Mouse (Mus musculus): ENCODE results near the gene Atcay.
A peak's percentile ranks its signal among the peaks of the same experiment; 100 is the strongest.
"Not testable (repeated sequence)": the region's sequence is repeated elsewhere in the genome, so short reads cannot be mapped to it uniquely, and the experiment has no call there.

The Atcay gene

DNA sequence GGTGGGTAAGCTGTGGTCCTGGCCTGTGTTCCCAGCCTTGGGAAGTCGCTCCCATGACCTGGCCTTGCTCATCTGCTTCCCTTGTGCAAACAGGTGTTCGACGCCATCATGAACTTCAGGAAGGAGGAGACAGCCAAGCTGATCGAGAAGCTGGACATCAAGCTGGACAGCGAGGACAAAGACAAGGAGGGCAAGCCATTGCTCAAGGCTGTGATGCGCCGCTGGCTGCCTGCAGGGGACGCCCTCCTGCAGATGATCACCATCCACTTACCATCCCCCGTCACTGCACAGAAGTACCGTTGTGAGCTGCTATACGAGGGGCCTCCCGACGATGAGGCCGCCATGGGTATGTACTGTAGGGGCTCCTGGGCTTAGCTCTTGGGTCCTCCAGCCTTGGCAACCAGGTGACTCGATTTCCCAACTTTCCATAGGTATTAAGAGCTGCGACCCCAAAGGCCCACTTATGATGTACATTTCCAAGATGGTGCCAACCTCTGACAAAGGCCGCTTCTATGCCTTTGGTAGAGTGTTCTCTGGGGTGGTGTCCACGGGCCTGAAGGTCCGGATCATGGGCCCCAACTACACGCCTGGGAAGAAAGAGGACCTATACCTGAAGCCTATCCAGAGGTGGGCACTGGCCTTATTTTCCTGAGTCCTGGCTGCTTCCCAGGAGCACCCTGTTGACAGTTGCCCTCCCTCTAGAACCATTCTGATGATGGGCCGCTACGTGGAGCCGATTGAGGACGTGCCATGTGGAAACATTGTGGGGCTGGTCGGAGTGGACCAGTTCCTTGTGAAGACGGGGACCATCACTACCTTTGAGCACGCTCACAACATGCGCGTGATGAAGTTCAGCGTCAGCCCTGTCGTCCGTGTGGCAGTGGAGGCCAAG is 50.9 kb downstream of the Atcay start:
- DNase-seq (ENCODE audit: low spot score in 2 of 2), result no peak

DNA sequence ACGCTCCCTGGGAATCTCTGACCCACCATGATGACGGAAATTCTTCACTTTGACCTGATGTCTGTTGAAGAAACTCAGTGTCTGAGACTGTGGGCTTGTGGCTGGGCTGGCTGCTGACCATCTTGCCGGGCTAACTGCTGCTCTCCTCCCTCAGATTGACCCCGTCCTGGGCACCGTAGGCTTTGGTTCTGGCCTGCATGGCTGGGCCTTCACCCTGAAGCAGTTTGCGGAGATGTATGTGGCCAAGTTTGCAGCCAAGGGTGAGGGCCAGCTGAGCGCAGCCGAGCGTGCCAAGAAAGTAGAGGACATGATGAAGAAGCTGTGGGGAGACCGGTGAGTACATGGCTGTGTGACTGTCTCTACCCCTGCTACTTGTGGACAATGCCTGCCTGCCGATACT is 51.7 kb downstream of the Atcay start:
- DNase-seq (ENCODE audit: low spot score in 2 of 2), result no peak

DNA sequence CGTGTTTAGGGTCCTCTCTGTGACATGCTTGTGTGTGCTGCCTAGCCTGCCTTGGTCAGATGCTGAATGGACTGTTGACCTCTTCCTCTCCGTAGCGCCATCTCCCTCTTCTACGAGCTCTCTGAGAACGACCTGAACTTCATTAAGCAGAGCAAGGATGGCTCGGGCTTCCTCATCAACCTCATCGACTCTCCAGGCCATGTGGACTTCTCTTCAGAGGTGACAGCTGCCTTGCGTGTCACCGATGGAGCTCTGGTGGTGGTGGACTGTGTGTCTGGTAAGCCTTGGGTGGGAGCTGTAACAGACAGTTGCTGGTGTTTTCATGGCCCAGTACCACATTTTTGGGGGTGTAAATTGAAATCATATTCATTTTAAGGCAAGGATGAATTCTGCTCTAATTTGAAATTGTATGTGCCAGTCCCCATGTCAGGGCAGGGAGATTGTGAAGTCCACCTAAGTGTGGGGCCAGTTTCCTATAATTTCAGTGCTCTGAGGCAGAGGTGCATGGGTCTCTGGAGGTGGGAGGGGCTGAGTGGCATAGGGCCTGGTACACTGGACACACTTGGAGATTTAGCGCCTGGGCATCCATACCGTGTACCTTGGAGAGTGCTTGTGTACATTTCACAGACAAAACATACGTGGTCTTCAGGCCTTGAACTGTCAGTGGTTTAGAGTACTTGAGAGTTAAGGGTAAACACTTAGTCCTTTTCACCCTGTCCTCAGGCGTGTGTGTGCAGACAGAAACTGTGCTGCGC is 52.5 kb downstream of the Atcay start:
- no peak for DNase-seq (ENCODE audit: low spot score in 2 of 2)

DNA sequence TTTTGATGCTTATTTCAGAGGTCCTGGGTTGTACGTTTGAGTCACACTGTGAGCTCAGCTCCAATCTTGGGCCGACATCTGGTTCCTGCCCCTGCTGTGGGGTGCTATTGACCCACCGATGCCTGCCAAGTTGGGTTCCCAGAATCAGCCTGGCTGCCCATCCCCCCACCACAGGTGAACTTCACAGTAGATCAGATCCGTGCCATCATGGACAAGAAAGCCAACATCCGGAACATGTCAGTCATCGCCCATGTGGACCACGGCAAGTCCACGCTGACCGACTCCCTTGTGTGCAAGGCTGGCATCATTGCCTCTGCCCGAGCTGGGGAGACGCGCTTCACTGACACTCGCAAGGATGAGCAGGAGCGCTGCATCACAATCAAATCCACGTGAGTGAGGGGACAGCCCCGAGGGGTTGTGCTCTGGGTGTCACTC is 53.1 kb downstream of the Atcay start:
- peak in 1 of 2 experiments; percentile 62 for DNase-seq (ENCODE audit: low spot score in 2 of 2)

DNA sequence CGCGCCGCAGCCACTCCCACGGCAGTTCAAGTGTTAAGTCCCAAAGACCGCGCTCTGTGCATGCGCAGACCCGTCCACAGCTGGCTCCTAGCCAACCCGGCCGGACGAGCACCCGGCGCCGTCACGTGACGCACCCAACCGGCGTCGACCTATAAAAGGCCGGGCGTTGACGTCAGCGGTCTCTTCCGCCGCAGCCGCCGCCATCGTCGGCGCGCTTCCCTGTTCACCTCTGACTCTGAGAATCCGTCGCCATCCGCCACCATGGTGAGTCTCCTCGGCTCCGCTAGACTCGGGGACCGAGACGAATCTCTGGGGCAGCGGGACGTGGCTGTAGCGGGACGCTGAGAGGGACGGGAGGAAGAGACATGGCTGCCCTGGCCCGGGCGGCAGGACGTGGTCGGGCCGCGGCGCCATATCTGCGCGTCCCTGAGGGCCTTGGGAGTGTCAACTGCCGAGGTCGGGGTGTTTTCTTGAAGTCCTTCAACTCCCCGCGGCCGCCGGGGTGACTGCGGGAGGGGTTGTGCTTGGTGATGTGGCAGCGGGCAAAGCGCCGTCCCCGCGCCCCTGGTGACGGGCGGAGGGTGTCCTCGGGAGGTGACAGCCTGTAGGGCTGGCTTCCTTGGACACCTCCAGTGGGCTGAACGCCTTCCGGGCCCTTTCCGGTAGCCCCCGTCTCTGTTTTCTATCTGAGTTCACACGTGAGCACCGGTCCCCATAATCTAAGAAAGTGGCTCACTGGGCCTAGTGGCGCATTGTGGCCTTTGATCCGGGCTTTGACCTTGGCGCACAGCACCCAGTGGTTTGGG is 54.0 kb downstream of the Atcay start, which contains the start of gene Eef2:
Gene Eef2 (plus strand): TSS at position 166 of the 806 bp plus-strand sequence.
- peak; percentile 97 to 99 for DNase-seq (ENCODE audit: low spot score in 2 of 2)

DNA sequence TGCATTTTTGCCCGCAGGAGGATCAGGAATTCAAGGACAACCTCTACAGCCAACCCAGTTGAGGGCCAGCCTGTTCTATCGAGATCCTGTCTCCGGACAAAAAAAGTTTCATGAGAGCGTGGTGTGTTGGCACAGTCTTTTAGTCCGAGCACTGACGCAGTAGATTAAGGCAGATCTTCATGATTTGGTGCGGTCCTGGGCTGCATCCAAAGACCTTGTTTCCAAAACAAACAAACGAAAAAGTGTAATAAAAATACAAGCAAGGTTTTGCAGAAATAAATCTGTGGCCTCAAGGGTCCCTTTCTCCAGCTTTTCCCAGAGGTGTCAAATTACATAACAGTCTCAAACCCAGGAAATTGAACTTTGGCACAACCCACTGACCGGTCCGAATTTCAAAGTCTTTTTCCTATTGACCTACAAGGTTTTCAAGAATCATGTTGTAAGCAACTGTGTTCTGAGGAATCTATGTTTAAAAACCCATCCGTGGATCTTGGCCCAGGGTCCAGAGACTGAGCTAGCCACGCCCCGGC is 54.6 kb downstream of the Atcay start:
- no peak for DNase-seq (ENCODE audit: low spot score in 2 of 2)

DNA sequence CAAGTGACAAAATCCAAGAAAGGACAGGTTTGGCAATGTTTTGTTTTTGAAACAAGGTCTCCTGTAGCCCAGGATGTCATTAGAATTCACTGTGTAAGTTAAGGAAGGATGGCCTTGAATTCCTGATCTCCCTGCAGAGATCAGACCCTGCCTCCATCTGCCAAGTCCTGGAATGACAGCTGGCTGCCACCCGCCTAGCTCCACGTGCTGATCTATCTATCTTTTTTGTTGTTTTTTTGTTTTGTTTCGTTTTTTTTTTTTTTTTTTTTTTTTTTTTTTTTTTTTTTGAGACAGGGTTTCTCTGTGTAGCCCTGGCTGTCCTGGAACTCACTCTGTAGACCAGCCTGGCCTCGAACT is 55.3 kb downstream of the Atcay start:
- DNase-seq (ENCODE audit: low spot score in 2 of 2), result not testable (repeated sequence)

DNA sequence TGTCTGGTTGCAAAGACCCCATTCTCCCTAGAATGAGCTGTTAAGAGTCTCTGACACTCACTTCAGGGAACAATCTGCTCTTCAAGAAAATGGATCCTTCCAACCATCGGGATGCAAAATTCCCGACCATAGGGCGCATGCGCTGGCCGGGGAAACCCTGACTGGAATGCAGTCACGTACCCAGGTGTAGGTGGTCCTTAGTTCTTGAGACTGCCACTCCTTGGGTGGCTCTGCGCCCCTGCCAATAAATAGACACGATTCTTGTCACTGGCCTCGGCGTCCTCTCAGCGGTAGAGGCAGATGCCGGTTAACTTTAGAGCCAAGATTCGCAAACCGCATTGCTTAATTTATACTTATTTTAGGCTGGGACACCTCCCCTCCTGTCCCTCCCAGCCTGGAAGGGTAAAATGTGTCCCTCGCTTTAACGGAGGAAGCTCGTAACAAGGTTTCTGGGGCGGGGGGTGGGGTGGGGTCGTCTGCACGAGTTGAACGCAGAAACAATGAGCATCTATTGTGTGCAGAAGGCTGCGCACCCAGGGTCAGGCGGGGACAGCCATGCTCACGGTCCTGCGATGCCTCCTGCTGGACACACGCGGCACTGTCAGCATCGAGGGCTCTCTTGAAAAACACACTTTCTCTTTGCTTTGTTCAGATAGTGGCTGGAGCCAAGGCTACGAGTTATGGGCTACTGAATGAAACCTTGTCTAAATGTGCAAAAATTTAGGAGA is 55.9 kb downstream of the Atcay start:
- peak; percentile 76 to 86 for DNase-seq (ENCODE audit: low spot score in 2 of 2)

DNA sequence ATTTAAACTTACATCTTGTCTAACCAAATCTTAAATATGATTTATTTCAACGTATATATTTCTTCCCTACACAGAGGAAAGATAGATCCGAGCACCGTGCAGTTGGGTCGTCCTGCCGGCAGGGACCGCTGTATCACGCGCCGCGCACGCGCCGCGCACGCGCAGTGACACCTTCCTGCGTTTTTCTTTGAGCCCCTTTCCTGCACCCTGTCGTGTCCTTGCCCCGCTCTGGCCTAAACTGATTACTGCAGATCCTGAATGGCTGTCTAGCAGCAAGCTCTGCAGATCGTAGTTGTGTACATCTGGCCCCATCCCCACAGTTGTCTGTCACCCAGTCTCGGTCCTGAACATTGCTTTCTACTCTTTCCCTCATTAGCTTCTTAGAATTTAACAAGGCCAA is 57.5 kb downstream of the Atcay start:
- peak in 1 of 2 experiments; percentile 81 for DNase-seq (ENCODE audit: low spot score in 2 of 2)

DNA sequence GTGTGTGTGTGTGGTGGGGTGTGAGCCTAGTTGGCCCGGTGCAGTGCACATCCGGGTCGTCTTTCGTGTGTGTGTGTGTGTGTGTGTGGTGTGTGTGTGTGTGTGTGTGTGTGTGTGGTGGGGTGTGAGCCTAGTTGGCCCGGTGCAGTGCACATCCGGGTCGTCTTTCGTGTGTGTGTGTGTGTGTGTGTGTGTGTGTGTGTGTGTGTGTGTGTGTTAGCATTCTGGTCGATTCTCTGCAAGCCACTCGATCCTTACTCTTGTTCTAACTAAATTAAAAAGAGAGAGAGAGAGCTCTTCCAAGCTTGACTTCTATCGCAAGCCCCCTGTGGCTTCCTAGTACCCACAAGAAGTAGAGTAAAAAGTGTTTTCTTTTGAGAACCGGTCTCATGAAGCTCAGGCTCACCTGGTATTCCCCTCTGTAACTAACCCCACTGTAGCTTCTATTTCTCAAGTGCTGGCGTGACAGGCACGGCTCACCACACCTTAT is 61.2 kb downstream of the Atcay start:
- not testable (repeated sequence) for DNase-seq (ENCODE audit: low spot score in 2 of 2)

DNA sequence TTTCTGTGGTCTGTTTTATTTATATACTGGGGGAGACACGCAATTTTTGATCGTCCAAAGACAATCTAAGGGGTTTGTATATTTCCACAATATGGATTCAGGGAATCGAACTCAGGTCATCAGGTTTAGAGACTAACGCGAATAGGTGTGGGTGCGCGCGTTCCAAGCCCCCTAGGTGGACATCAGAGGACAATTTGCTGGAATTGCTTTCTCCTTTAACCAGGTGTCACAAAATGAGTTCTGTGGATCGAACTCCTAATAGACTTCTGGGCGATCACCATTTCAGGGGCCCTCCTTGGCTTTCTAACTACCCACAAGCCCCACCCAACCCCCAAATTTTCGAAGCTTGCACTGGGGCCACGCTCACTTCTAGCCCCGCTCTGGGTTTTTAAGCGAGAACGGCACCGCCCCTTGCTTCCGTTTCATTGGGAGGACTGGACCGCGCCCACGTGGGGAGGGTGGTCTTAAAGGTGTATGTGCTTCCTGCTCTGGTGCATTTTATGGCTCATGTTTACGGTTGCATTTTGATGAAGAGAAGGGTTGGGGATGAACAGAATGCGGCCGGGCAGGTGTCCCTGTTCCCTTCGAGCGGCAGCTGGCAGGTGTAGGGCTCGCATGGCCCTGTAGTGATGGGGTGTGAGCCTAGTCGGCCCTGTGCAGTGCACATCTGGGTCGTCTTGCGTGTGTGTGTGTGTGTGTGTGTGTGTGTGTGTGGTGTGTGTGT is 62.0 kb downstream of the Atcay start:
- peak; percentile 72 to 76 for DNase-seq (ENCODE audit: low spot score in 2 of 2)

DNA sequence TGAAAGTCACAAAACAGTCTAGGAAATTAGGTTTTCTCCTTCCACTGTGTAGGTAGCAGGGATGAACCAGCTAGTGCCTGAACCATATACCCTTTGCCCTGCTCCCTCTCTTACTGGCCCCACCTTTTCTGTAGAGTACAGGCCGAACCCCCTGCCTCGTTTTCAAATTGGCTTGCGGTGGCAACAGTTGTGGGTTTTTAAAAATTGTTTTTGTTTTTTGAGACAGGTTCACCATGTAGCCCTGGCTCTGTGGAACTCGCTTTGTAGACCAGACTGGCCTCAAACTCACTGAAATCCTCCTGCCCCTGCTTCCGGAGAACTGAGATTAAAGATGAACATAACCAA is 62.6 kb downstream of the Atcay start:
- no peak for DNase-seq (ENCODE audit: low spot score in 2 of 2)

DNA sequence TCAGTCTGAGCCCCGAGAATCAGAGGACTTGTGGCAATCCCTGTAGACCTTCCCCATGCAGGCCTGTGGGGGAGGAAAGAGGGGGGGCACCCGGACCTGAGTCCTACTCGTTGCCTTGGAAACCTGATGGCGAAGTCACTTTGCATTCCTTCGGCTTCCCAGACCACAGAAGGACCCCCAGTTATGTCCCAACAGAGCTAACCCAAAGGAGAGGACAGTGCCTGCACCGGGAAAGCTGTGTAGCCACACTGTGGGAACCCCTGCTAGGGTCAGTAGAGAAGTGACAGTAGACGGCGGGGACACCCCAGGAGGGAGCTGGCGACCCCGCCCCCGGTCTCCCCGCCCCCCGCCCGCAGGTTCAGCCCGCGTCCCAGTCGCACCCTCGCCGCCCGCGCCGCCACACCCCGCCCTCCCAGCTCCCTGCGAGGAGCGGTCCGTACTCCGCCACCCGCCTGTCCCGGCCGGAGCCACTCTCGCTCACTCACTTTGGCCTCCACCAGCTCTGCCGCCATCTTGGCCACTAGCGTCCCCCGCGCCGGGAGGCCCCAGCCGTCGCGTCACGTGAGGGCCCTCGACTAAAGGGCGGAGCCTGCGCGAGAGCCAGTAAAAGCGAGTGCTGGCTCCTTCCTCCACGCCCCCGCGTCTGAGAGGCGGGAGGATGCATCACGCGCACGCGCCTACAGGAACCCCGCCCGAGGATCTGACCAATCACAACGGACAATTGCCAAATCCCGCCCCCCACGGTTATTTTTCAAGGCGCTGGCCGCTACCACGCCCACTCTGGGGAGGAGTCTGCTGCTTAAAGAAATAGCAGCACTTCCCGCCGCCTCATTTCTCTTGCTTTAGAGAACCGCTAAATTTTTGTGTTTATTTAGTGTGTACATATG is 63.2 kb downstream of the Atcay start, which contains the start of gene Pias4:
Gene Pias4 (minus strand): TSS at position 724 of the 887 bp plus-strand sequence.
- DNase-seq (ENCODE audit: low spot score in 2 of 2), result peak; percentile 100

DNA sequence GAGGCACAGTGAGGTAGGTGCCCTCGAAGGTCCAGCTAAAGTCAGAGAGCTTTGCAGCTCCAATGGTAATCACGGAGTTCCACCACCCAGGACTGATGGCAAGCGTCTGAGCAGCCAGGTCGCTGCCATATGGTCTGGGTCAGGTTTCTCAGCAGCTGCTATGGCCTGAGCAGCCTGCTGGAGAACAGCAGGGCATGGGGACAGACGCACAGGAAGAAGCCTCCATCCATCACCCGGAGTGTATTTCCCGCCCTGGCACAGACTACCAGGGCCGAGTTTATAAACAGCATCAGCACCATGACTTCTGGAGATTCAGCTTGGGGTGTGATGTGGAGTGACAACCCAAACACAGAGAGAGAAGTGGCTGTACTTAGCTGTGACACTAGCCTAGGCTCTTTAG is 65.5 kb downstream of the Atcay start:
- no peak for DNase-seq (ENCODE audit: low spot score in 2 of 2)

DNA sequence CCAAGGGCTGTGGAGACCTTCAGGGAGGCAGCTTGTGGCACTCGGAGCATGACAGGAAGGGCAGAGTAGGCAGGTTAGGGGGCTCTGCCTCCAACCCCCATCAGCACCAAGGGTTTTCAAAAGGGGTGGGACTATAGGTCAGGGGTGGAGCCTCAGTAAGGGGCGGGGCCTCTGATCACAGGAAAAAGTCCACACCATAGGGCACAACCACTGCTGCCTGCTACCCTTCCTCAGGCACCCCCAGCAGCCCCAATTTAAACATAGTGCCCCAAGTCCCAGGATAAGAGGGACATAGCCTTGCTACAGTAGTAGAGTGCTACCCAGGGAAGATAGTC is 68.3 kb downstream of the Atcay start:
- DNase-seq (ENCODE audit: low spot score in 2 of 2), result no peak

DNA sequence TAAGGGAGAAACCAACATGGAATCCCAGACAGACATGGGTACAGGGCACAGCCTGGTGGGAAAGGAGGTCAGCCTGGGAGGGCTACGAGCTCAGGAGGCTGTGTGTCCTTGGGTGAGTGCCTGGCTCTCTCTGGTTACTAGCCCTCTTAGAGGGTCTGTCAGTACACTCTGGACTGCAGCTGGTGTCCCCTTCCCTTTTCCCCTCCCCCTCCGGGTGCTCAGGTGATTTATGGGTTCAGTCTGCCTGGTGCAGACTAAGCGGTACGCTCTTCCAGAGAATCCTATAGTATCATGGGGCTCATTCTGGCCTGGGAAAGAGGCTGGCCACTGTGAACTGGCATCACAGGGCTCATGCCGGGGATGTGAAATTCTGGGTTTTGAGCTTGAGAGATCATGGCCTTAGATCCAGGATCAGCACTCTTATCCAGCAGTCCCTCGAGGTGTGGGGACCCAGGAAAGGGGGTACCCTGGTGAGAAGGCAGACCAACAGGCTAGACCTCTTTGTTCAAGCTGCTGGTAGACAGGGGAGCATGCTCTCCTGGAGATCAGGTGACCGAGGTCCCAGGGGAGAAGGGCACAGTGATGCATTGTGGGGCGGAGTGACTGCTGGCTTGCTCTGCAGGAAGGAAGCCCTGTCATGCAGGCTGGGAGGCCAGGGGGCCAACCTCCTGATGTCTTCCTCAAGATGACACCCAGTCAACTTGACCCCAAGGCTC is 68.9 kb downstream of the Atcay start:
- no peak for DNase-seq (ENCODE audit: low spot score in 2 of 2)

DNA sequence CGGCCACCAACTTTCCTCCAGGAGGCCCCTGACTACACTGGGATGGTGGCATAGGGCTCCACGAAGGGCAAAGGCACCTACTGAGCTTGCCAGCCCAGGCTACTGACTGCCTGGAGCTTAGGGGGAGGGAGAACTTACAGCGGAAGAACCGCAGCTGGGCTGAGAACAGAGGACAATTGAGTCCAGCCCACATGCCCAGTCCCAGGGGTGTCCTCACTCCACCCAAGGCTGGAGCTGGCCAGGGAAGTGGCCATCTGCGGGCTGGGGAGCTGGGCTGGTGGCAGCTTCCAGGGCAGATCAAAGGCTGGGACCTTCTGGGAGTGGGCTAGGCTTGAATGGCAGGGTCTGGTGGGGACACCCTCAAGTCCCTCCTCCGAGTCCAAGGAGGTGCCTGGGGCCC is 75.9 kb downstream of the Atcay start:
- no peak for DNase-seq (ENCODE audit: low spot score in 2 of 2)
